Mouse (Mus musculus) stomach, embryonic 15.5 days (tissue): Measurements from ENCODE around the gene Gm11634. TPM values are rescaled to one million over a fixed set of nuclear protein-coding genes. Genes with fewer than 3 reads are reported as not detected.
A peak's percentile ranks its signal among the peaks of the same experiment; 100 is the strongest.
"Not testable (repeated sequence)": the region's sequence is repeated elsewhere in the genome, so short reads cannot be mapped to it uniquely, and the experiment has no call there.

Experiments used
- ATAC-seq: fragments of 200-750 bp; cut with Nextera tagmentation; 2 replicates; pipeline ENCODE4 v1.8.0; 2017; ENCODE audit warnings: low read depth, moderate number of reproducible peaks, moderate TSS enrichment; ENCODE audit not compliant: insufficient read depth, low FRiP score
- H3K27ac ChIP-seq: fragments of 300-500 bp; sonication (generic); 2 replicates; pipeline ENCODE4 v1.5.1; 2015; ENCODE audit warnings: mild to moderate bottlenecking, inconsistent platforms
- H3K27me3 ChIP-seq: fragments of 300-500 bp; sonication (generic); replicated peaks from 2 replicates; pipeline ENCODE4 v1.6.1; 2015; ENCODE audit warnings: inconsistent platforms
- H3K36me3 ChIP-seq: fragments of 300-500 bp; sonication (generic); 2 replicates; pipeline ENCODE4 v1.6.1; 2015; ENCODE audit warnings: inconsistent platforms
- H3K4me1 ChIP-seq: fragments of 300-500 bp; sonication (generic); 2 replicates; pipeline ENCODE4 v1.6.1; 2015; ENCODE audit warnings: inconsistent platforms
- H3K4me2 ChIP-seq: fragments of 300-500 bp; sonication (generic); 2 replicates; pipeline ENCODE4 v1.6.1; 2015; ENCODE audit warnings: mild to moderate bottlenecking, inconsistent platforms
- H3K4me3 ChIP-seq: fragments of 300-500 bp; sonication (generic); replicated peaks from 2 replicates; pipeline ENCODE4 v1.5.1; 2015; ENCODE audit warnings: inconsistent platforms
- H3K9ac ChIP-seq: fragments of 300-500 bp; sonication (generic); 2 replicates; pipeline ENCODE4 v1.6.1; 2015; ENCODE audit warnings: inconsistent platforms
- H3K9me3 ChIP-seq: fragments of 300-500 bp; sonication (generic); 2 replicates; pipeline ENCODE4 v1.6.1; 2016; ENCODE audit warnings: inconsistent platforms
- WGBS: fragments of 180-500 bp; shearing (Covaris S2); methylation state at CpG from one replicate; pipeline ENCODE4 v1.1.7; 2015; 5-methylcytosine and 5-hydroxymethylcytosine counted together
- polyA plus RNA-seq: library from polyadenylated mRNA; unstranded; fragments of >200 nt; fragmentation: Nextera tagmentation; extraction: Ambion mirVana; gene quantifications from 2 replicates; pipeline ENCODE4 v1.2.1, GENCODE M21; 2015

Gene Gm11634
- polyA plus RNA-seq, 1 experiment from 2014 or later = not detected

GRCm38 (mm10) chr11:101613596-101613995 is 14.5 kb upstream of the Gm11634 start:
- H3K36me3 ChIP-seq = no peaks in the 10 kb centered on the region
- WGBS = 74% methylated on average over 6 of the region's 6 CpGs
- no peak overlapping the region for H3K9ac ChIP-seq
- no peaks in the 10 kb centered on the region for H3K9me3 ChIP-seq
- H3K4me3 ChIP-seq = no peak overlapping the region
- H3K27ac ChIP-seq = no peak overlapping the region
- H3K4me1 ChIP-seq = peaks cover 15% of the 10 kb centered on the region
- H3K27me3 ChIP-seq = no peaks in the 10 kb centered on the region
- H3K4me2 ChIP-seq = no peak overlapping the region
- no peak for ATAC-seq

- Histone ChIP-seq H3K4me1 (peaks cover 4% of the 10 kb centered on the region; the same call in 1 of the 2 replicates), H3K9ac (no peak overlapping the region), H3K27me3 (no peaks in the 10 kb centered on the region), H3K4me3 (no peak overlapping the region), H3K4me2 (no peak overlapping the region; the same call in 1 of the 2 replicates), H3K9me3 (no peaks in the 10 kb centered on the region), H3K27ac (no peak overlapping the region), H3K36me3 (no peaks in the 10 kb centered on the region)
- WGBS = 16% methylated on average over 11 of the region's 11 CpGs
- ATAC-seq = peak; percentile 39; the same call in 1 of the 2 replicates
Measured at GRCm38 (mm10) chr11:101610445-101610844, 11.4 kb upstream of the Gm11634 start.

GRCm38 (mm10) chr11:101607134-101607533 is 8.1 kb upstream of the Gm11634 start:
- not testable (repeated sequence) for H3K36me3 ChIP-seq, H3K9ac ChIP-seq, H3K27me3 ChIP-seq, H3K4me1 ChIP-seq, H3K27ac ChIP-seq, H3K9me3 ChIP-seq, ATAC-seq, H3K4me2 ChIP-seq, H3K4me3 ChIP-seq
- WGBS = 84% methylated on average over 4 of the region's 4 CpGs

- WGBS = 2% methylated on average over 30 of the region's 30 CpGs
- ATAC-seq = peak; percentile 82; the same call in 1 of the 2 replicates
- H3K36me3 ChIP-seq, H3K9me3 ChIP-seq, H3K9ac ChIP-seq, H3K27me3 ChIP-seq, H3K4me1 ChIP-seq: not testable (repeated sequence)
- H3K4me2 ChIP-seq = peak overlapping the region; percentile 48
- H3K4me3 ChIP-seq = peak overlapping the region; percentile 29
- peak overlapping the region; percentile 77 for H3K27ac ChIP-seq
Measured at GRCm38 (mm10) chr11:101604531-101605453, 5.7 kb upstream of the Gm11634 start.

- no peak for ATAC-seq
- Histone ChIP-seq H3K27ac (no peak overlapping the region), H3K9ac (no peak overlapping the region), H3K36me3 (no peaks in the 10 kb centered on the region), H3K4me1 (0 out of 2 replicates have a peak, but pooled peaks cover 4% of the 10 kb centered on the region), H3K4me3 (peak overlapping the region; percentile 29; the same call in 1 of the 2 replicates), H3K27me3 (no peaks in the 10 kb centered on the region), H3K9me3 (no peaks in the 10 kb centered on the region), H3K4me2 (peak overlapping the region; percentile 48; the same call in 1 of the 2 replicates)
- 2% methylated on average over 3 of the region's 3 CpGs for WGBS
Measured at GRCm38 (mm10) chr11:101604116-101604515, 5.1 kb upstream of the Gm11634 start.

- ATAC-seq = no peak
- H3K36me3 ChIP-seq = no peaks in the 10 kb centered on the region
- 13% methylated on average over 3 of the region's 3 CpGs for WGBS
- H3K4me1 ChIP-seq = 0 out of 2 replicates have a peak, but pooled peaks cover 4% of the 10 kb centered on the region
- H3K9me3 ChIP-seq = no peaks in the 10 kb centered on the region
- H3K27me3 ChIP-seq = no peaks in the 10 kb centered on the region
- no peak overlapping the region for H3K4me2 ChIP-seq
- no peak overlapping the region for H3K27ac ChIP-seq
- H3K9ac ChIP-seq = no peak overlapping the region
- H3K4me3 ChIP-seq = no peak overlapping the region
Measured at GRCm38 (mm10) chr11:101602491-101602890, 3.4 kb upstream of the Gm11634 start.

GRCm38 (mm10) chr11:101589989-101590624 is 8.9 kb downstream of the Gm11634 start:
- H3K9ac ChIP-seq = no peak overlapping the region
- no peaks in the 10 kb centered on the region for H3K4me1 ChIP-seq
- no peak overlapping the region for H3K4me3 ChIP-seq
- no peak overlapping the region for H3K4me2 ChIP-seq
- WGBS = 60% methylated on average over 12 of the region's 12 CpGs
- ATAC-seq = peak; percentile 56; the same call in 1 of the 2 replicates
- peak overlapping the region; percentile 45 for H3K27ac ChIP-seq
- no peaks in the 10 kb centered on the region for H3K27me3 ChIP-seq
- H3K36me3 ChIP-seq = 0 out of 2 replicates have a peak, but pooled peaks cover 2% of the 10 kb centered on the region
- H3K9me3 ChIP-seq = no peaks in the 10 kb centered on the region

- Histone ChIP-seq H3K27ac (peak overlapping the region; percentile 45; the same call in 1 of the 2 replicates), H3K27me3 (no peaks in the 10 kb centered on the region), H3K4me3 (no peak overlapping the region), H3K9me3 (no peaks in the 10 kb centered on the region), H3K36me3 (0 out of 2 replicates have a peak, but pooled peaks cover 2% of the 10 kb centered on the region), H3K9ac (no peak overlapping the region), H3K4me1 (no peaks in the 10 kb centered on the region), H3K4me2 (no peak overlapping the region)
- WGBS = 29% methylated on average over 5 of the region's 5 CpGs
- ATAC-seq = no peak
Measured at GRCm38 (mm10) chr11:101589444-101589843, 9.6 kb downstream of the Gm11634 start.

GRCm38 (mm10) chr11:101588868-101589267 is 10.2 kb downstream of the Gm11634 start:
- no peak overlapping the region for H3K9ac ChIP-seq
- ATAC-seq = no peak
- WGBS = 86% methylated on average over 7 of the region's 7 CpGs
- H3K4me1 ChIP-seq = no peaks in the 10 kb centered on the region; the same call in 1 of the 2 replicates
- no peak overlapping the region for H3K4me3 ChIP-seq
- no peak overlapping the region for H3K4me2 ChIP-seq
- H3K36me3 ChIP-seq = 0 out of 2 replicates have a peak, but pooled peaks cover 2% of the 10 kb centered on the region
- H3K27me3 ChIP-seq = no peaks in the 10 kb centered on the region
- H3K27ac ChIP-seq = no peak overlapping the region
- no peaks in the 10 kb centered on the region for H3K9me3 ChIP-seq

GRCm38 (mm10) chr11:101587676-101588075 is 11.4 kb downstream of the Gm11634 start:
- no peak overlapping the region for H3K27ac ChIP-seq
- no peak overlapping the region for H3K9ac ChIP-seq
- no peak for ATAC-seq
- H3K4me3 ChIP-seq = no peak overlapping the region
- 94% methylated on average over 10 of the region's 10 CpGs for WGBS
- no peaks in the 10 kb centered on the region for H3K9me3 ChIP-seq
- no peaks in the 10 kb centered on the region for H3K27me3 ChIP-seq
- no peaks in the 10 kb centered on the region; the same call in 1 of the 2 replicates for H3K4me1 ChIP-seq
- H3K36me3 ChIP-seq = 0 out of 2 replicates have a peak, but pooled peaks cover 2% of the 10 kb centered on the region
- H3K4me2 ChIP-seq = no peak overlapping the region

- no peaks in the 10 kb centered on the region for H3K27me3 ChIP-seq
- no peak overlapping the region for H3K27ac ChIP-seq
- H3K4me2 ChIP-seq = no peak overlapping the region
- no peak for ATAC-seq
- 75% methylated on average over 4 of the region's 4 CpGs for WGBS
- 0 out of 2 replicates have a peak, but pooled peaks cover 2% of the 10 kb centered on the region for H3K36me3 ChIP-seq
- no peaks in the 10 kb centered on the region for H3K9me3 ChIP-seq
- no peak overlapping the region for H3K4me3 ChIP-seq
- H3K9ac ChIP-seq = no peak overlapping the region
- peaks cover 5% of the 10 kb centered on the region; the same call in 1 of the 2 replicates for H3K4me1 ChIP-seq
Measured at GRCm38 (mm10) chr11:101585805-101586204, 13.3 kb downstream of the Gm11634 start.

- ATAC-seq, H3K9ac ChIP-seq, H3K4me3 ChIP-seq, H3K27ac ChIP-seq, H3K27me3 ChIP-seq, H3K36me3 ChIP-seq, H3K4me2 ChIP-seq, H3K4me1 ChIP-seq, H3K9me3 ChIP-seq: not testable (repeated sequence)
- 96% methylated on average over 1 of the region's 1 CpGs for WGBS
Measured at GRCm38 (mm10) chr11:101585031-101585430, 14.0 kb downstream of the Gm11634 start.
